Mouse (Mus musculus): ENCODE results near the gene Dnajc17.

DNA sequence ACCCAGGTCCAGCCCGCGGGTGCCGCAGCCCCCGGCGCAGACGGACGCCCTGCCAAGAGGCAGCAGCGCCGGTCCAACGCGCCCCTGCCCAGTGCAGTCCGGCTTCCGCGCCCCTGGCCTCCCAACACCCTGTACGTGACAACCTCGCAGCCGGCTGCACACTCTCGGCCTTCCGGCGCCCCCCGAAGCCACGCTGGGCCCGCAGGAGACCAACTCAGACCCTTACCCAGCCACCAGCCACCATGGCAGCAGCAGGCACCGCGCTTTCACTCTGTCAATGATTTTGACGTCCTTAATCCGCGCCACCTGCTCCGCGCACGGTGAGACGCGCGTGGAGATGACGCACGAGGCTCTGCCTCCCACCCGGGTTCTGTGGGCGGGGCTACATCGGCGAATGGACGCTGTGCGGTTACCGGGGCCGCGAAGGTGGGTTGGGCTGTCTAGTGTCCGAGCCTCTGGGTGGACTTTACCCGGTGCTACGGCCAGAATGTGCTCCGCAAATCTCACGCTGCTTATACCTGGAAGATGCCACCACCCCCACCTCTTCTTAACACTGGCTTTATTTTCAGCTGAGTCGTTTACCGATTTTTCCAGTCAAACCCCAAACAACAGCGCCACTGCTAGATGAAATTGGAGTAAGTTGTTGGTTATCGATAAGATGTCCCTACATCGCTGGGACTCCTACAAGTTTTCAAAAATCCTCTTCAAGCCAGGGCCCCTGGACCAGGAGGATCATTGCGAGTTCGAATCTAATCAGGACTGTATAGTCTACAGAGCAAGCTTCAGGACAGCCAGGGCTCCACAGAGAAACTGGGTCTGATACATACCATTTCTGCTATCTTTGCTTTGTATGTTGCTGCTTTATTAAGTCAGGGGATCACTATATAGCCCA, 51.7 kb downstream of the Dnajc17 start, which contains the start of gene Rmdn3:
- TF ChIP-seq EP300 (IDR thresholded peaks at IDR 0.05; ENCODE audit: low read depth): no peak
- TF ChIP-seq CTCF (IDR thresholded peaks at IDR 0.05; ENCODE audit: low read depth): peak; percentile 36

Data from liver, embryonic 14.5 days (tissue).